Mouse (Mus musculus) ovary, adult 18-20 months (tissue): ENCODE data around the gene Mical3.

Experiments used
- DNase-seq: peaks from one replicate; pipeline ENCODE4 v3.0.0; 2022; ENCODE audit warnings: low spot score, mixed read lengths

Mical3 gene

GRCm38 (mm10) chr6:121109181-121109981, 21.4 kb downstream of the Mical3 start:
- DNase-seq = no peak

GRCm38 (mm10) chr6:121108075-121108474, 22.7 kb downstream of the Mical3 start:
- no peak for DNase-seq

- DNase-seq = no peak
These were observed 23.9 kb downstream of the Mical3 start for GRCm38 (mm10) chr6:121106711-121107405.

- no peak for DNase-seq
These were observed 25.1 kb downstream of the Mical3 start for GRCm38 (mm10) chr6:121105726-121106125.

GRCm38 (mm10) chr6:121103406-121104171, 27.2 kb downstream of the Mical3 start:
- no peak for DNase-seq

GRCm38 (mm10) chr6:121102941-121103340, 27.9 kb downstream of the Mical3 start:
- peak; percentile 62 for DNase-seq

- no peak for DNase-seq
These were observed 28.7 kb downstream of the Mical3 start for GRCm38 (mm10) chr6:121102084-121102483.

- no peak for DNase-seq
These were observed 29.6 kb downstream of the Mical3 start for GRCm38 (mm10) chr6:121101201-121101600.

GRCm38 (mm10) chr6:121099831-121100230, 31.0 kb downstream of the Mical3 start:
- no peak for DNase-seq

GRCm38 (mm10) chr6:121099228-121099608, 31.6 kb downstream of the Mical3 start:
- DNase-seq = no peak

GRCm38 (mm10) chr6:121098511-121099227, 32.1 kb downstream of the Mical3 start:
- DNase-seq = no peak

- DNase-seq = no peak
These were observed 32.7 kb downstream of the Mical3 start for GRCm38 (mm10) chr6:121098109-121098508.

GRCm38 (mm10) chr6:121096862-121097261, 33.9 kb downstream of the Mical3 start:
- no peak for DNase-seq

GRCm38 (mm10) chr6:121096390-121096789, 34.4 kb downstream of the Mical3 start:
- no peak for DNase-seq

- no peak for DNase-seq
These were observed 37.0 kb downstream of the Mical3 start for GRCm38 (mm10) chr6:121093662-121094408.

- DNase-seq = no peak
These were observed 40.0 kb downstream of the Mical3 start for GRCm38 (mm10) chr6:121090786-121091185.

- peak; percentile 48 for DNase-seq
These were observed 43.1 kb downstream of the Mical3 start for GRCm38 (mm10) chr6:121087586-121088245.

GRCm38 (mm10) chr6:121087127-121087526, 43.7 kb downstream of the Mical3 start:
- no peak for DNase-seq

GRCm38 (mm10) chr6:121086226-121086625, 44.6 kb downstream of the Mical3 start:
- DNase-seq = no peak

GRCm38 (mm10) chr6:121084050-121084480, 46.7 kb downstream of the Mical3 start:
- no peak for DNase-seq

GRCm38 (mm10) chr6:121082094-121082473, 48.7 kb downstream of the Mical3 start:
- DNase-seq = no peak
